Mouse (Mus musculus): ENCODE data around the gene Polr1d.

DNA sequence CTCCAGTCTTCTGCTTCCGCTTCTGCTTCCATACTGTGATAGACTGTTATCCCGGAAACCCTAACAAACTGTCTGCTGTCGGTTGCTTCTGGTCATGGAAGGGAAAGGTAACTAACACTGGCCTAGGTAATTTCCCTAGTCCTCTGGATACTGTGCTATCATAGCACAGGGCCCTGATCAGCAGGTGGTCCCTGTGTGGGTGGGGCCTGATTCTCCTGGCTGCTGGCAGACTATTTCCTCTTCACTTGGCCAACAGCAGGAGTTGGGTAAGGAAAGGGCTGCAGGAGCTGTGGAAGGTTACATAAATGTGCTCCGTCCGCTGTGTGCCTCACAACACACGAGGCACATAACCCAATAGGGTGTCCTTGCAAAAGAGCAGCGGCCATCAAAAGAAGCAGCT, 80.6 kb downstream of the Polr1d start:
- TF ChIP-seq POLR2A (IDR thresholded peaks at IDR 0.05; ENCODE audit: extremely low read depth, insufficient read depth, low read length) (no peak), CTCF (IDR thresholded peaks at IDR 0.05; ENCODE audit: low read depth, low read length) (no peak)
